Mouse (Mus musculus): Measurements from ENCODE around the gene Ccdc9. TPM values are rescaled to one million over a fixed set of nuclear protein-coding genes. Genes with fewer than 3 reads are reported as not detected.

The Ccdc9 gene
- total and polyA plus RNA-seq, 2 experiments, result 16.2 to 20.7 TPM

DNA sequence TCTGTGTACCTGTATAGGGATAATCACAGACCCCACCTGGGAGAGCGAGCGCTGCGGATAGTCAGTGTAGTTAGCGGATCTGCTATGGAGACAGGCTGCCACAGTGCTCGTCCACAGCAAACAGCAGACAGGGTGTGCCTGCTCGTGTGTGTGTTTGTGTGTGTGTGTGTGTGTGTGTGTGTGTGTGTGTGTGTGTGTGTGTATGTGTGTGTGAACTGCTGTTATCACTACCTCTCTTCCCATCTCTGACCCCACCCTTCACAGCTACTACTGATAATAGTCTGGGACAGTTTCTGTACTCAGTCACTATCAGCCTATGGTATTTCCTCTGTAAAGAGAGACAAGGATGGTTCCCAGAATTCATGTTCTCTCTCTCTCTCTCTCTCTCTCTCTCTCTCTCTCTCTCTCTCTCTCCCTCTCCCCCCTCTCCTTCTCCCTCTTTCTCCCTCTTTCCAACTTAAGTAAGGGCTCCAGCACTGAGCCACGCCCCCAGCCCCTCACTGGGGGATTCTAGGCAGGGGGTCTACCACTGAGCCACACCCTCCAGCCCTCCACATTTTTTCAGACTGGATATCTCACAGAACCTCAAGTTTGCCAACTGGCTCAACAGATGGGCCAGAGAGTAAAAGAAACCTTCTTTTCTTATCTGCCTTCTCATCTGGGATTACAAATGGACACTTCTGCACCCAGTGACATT is 46.2 kb downstream of the Ccdc9 start:
- H3K4me1 ChIP-seq (ENCODE audit: control insufficient read depth, insufficient read depth, low read length), result 0 out of 2 replicates have a peak, but pooled peaks cover 2% of the 10 kb centered on the region
- 75% methylated on average over 7 of the region's 7 CpGs for WGBS
- no peaks in the 10 kb centered on the region for H3K79me2 ChIP-seq (ENCODE audit: control insufficient read depth, insufficient read depth, low read length)
- no peaks in the 10 kb centered on the region for H3K36me3 ChIP-seq (ENCODE audit: control insufficient read depth, insufficient read depth, low read length)
- H3K27me3 ChIP-seq (ENCODE audit: control insufficient read depth, insufficient read depth, low read length), result no peaks in the 10 kb centered on the region
- H3K4me3 ChIP-seq (ENCODE audit: insufficient read depth, low read depth, low read length), result no peak overlapping the region; the same call in 1 of the 2 replicates
- H3K9ac ChIP-seq (ENCODE audit: low read depth, low read length), result no peak overlapping the region
- no peak for DNase-seq (ENCODE audit: extremely low read depth, low read depth, low spot score)
- TF ChIP-seq POLR2A (IDR thresholded peaks at IDR 0.05; ENCODE audit: extremely low read depth, insufficient read depth, low read length) (no peak), CTCF (IDR thresholded peaks at IDR 0.05; ENCODE audit: low read depth, low read length) (no peak)
- H3K27ac ChIP-seq (replicated peaks; ENCODE audit: insufficient read depth, low read depth, low read length), result peak overlapping the region; percentile 58

DNA sequence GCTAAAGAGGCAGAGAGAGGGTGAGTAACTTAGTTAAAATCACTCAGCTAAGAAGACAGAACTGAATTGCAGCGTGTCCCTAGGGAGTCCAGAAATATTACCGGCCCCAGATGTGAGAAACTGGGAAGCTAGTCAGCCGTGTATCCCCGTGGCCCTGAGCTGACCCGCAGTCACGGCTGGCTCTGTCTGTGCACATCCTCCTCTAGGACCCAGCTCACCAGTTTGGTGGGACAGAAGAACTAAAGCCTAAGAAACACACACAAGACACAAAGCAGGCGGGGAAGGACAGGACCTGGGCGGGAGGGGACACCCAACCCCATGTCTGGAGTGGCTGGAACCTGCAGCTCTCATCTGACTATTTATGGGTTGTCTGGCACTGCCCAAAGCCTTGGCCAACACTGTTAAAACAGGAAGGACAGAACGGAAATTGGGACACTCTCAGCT is 47.0 kb downstream of the Ccdc9 start:
- Histone ChIP-seq H3K27ac (replicated peaks; ENCODE audit: insufficient read depth, low read depth, low read length) (peak overlapping the region; percentile 43; the same call in 1 of the 2 replicates), H3K4me1 (ENCODE audit: control insufficient read depth, insufficient read depth, low read length) (0 out of 2 replicates have a peak, but pooled peaks cover 2% of the 10 kb centered on the region), H3K79me2 (ENCODE audit: control insufficient read depth, insufficient read depth, low read length) (no peaks in the 10 kb centered on the region), H3K27me3 (ENCODE audit: control insufficient read depth, insufficient read depth, low read length) (no peaks in the 10 kb centered on the region), H3K36me3 (ENCODE audit: control insufficient read depth, insufficient read depth, low read length) (no peaks in the 10 kb centered on the region), H3K9ac (ENCODE audit: low read depth, low read length) (no peak overlapping the region), H3K4me3 (ENCODE audit: insufficient read depth, low read depth, low read length) (peak overlapping the region; percentile 10)
- TF ChIP-seq POLR2A (IDR thresholded peaks at IDR 0.05; ENCODE audit: extremely low read depth, insufficient read depth, low read length) (no peak), CTCF (IDR thresholded peaks at IDR 0.05; ENCODE audit: low read depth, low read length) (no peak)
- 68% methylated on average over 9 of the region's 9 CpGs for WGBS
- DNase-seq (ENCODE audit: extremely low read depth, low read depth, low spot score), result no peak

DNA sequence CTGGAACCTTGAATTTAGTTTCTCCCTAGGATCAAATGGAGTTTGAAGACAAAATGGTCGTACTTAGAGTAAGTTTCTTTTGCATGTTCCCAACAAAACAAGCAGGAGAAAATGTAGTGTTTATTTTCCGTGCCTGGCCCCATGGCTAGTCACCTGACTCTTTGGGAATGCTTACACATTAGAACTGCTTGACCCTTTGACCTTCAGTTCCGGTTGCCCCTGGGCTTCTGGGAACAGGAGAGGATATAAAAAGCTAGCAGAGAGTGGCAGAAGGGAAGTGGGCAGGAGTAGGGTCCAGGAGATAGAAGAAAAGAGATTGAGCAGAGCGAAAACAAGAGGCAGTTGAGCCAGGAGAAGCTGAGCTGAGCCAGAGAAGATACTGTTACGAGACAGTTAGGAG is 56.7 kb downstream of the Ccdc9 start:
- Histone ChIP-seq H3K36me3 (ENCODE audit: control insufficient read depth, insufficient read depth, low read length) (no peaks in the 10 kb centered on the region), H3K9ac (ENCODE audit: low read depth, low read length) (no peak overlapping the region), H3K4me1 (ENCODE audit: control insufficient read depth, insufficient read depth, low read length) (0 out of 2 replicates have a peak, but pooled peaks cover 1% of the 10 kb centered on the region), H3K4me3 (ENCODE audit: insufficient read depth, low read depth, low read length) (no peak overlapping the region), H3K79me2 (ENCODE audit: control insufficient read depth, insufficient read depth, low read length) (no peaks in the 10 kb centered on the region), H3K27ac (replicated peaks; ENCODE audit: insufficient read depth, low read depth, low read length) (peak overlapping the region; percentile 61), H3K27me3 (ENCODE audit: control insufficient read depth, insufficient read depth, low read length) (no peaks in the 10 kb centered on the region)
- WGBS, result 35% methylated on average over 5 of the region's 5 CpGs
- no peak for TF ChIP-seq CTCF (IDR thresholded peaks at IDR 0.05; ENCODE audit: low read depth, low read length)
- TF ChIP-seq POLR2A (IDR thresholded peaks at IDR 0.05; ENCODE audit: extremely low read depth, insufficient read depth, low read length), result no peak
- peak; percentile 19 for DNase-seq (ENCODE audit: extremely low read depth, low read depth, low spot score)

Other genes starting within 250 kb of the Ccdc9 start
- 0.55 and 0.87 TPM in 2 replicates for gene Bicra, start 238.9 kb downstream of the Ccdc9 start, total RNA-seq (2014; rRNA removed)
- gene Bicra, start 238.9 kb downstream of the Ccdc9 start, polyA plus RNA-seq (2012; rRNA removed), result 3.6 and 4.6 TPM in 2 replicates
- gene Zfp541, start 225.0 kb downstream of the Ccdc9 start, total RNA-seq (2014; rRNA removed), result not detected in 2 replicates
- 0.02 TPM in 1 of 2 replicates, not detected in the other for gene Zfp541, start 225.0 kb downstream of the Ccdc9 start, polyA plus RNA-seq (2012; rRNA removed)
- 47.4 and 58.7 TPM in 2 replicates for gene Napa, start 188.3 kb downstream of the Ccdc9 start, total RNA-seq (2014; rRNA removed)
- gene Napa, start 188.3 kb downstream of the Ccdc9 start, polyA plus RNA-seq (2012; rRNA removed), result 101 and 146 TPM in 2 replicates
- gene Kptn, start 166.9 kb downstream of the Ccdc9 start, total RNA-seq (2014; rRNA removed), result 18.0 and 19.9 TPM in 2 replicates
- 23.1 and 25.7 TPM in 2 replicates for gene Kptn, start 166.9 kb downstream of the Ccdc9 start, polyA plus RNA-seq (2012; rRNA removed)
- gene Slc8a2, start 157.0 kb downstream of the Ccdc9 start, total RNA-seq (2014; rRNA removed), result 0.07 TPM in 1 of 2 replicates, not detected in the other
- gene Slc8a2, start 157.0 kb downstream of the Ccdc9 start, polyA plus RNA-seq (2012; rRNA removed), result 0.06 TPM in 1 of 2 replicates, not detected in the other
- gene Meis3, start 111.7 kb downstream of the Ccdc9 start, total RNA-seq (2014; rRNA removed), result 0.46 and 0.94 TPM in 2 replicates
- 0.87 and 2.0 TPM in 2 replicates for gene Meis3, start 111.7 kb downstream of the Ccdc9 start, polyA plus RNA-seq (2012; rRNA removed)
- 4.3 and 5.0 TPM in 2 replicates for gene Dhx34, start 64.8 kb downstream of the Ccdc9 start, total RNA-seq (2014; rRNA removed)
- gene Dhx34, start 64.8 kb downstream of the Ccdc9 start, polyA plus RNA-seq (2012; rRNA removed), result 10.5 and 12.5 TPM in 2 replicates
- 0.83 and 1.1 TPM in 2 replicates for gene C5ar2, start 42.6 kb downstream of the Ccdc9 start, total RNA-seq (2014; rRNA removed)
- 0.92 and 1.4 TPM in 2 replicates for gene C5ar2, start 42.6 kb downstream of the Ccdc9 start, polyA plus RNA-seq (2012; rRNA removed)
- gene C5ar1, start 27.3 kb downstream of the Ccdc9 start, total RNA-seq (2014; rRNA removed), result 0.46 and 0.47 TPM in 2 replicates
- 0.88 and 1.3 TPM in 2 replicates for gene C5ar1, start 27.3 kb downstream of the Ccdc9 start, polyA plus RNA-seq (2012; rRNA removed)
- 1.9 and 2.8 TPM in 2 replicates for gene Inafm1, start 13.2 kb downstream of the Ccdc9 start, total RNA-seq (2014; rRNA removed)
- gene Inafm1, start 13.2 kb downstream of the Ccdc9 start, polyA plus RNA-seq (2012; rRNA removed), result 8.0 and 8.8 TPM in 2 replicates
- 6.0 and 7.2 TPM in 2 replicates for gene Bbc3, start 21.6 kb upstream of the Ccdc9 start, total RNA-seq (2014; rRNA removed)
- gene Bbc3, start 21.6 kb upstream of the Ccdc9 start, polyA plus RNA-seq (2012; rRNA removed), result 15.2 and 27.9 TPM in 2 replicates
- gene Sae1, start 101.0 kb upstream of the Ccdc9 start, total RNA-seq (2014; rRNA removed), result 15.8 and 16.1 TPM in 2 replicates
- gene Sae1, start 101.0 kb upstream of the Ccdc9 start, polyA plus RNA-seq (2012; rRNA removed), result 11.5 and 25.8 TPM in 2 replicates
- 5.2 and 7.5 TPM in 2 replicates for gene Zc3h4, start 114.1 kb upstream of the Ccdc9 start, total RNA-seq (2014; rRNA removed)
- 11.1 and 14.3 TPM in 2 replicates for gene Zc3h4, start 114.1 kb upstream of the Ccdc9 start, polyA plus RNA-seq (2012; rRNA removed)
- gene Tmem160, start 166.0 kb upstream of the Ccdc9 start, total RNA-seq (2014; rRNA removed), result 31.7 and 32.0 TPM in 2 replicates
- gene Tmem160, start 166.0 kb upstream of the Ccdc9 start, polyA plus RNA-seq (2012; rRNA removed), result 114 and 128 TPM in 2 replicates
- not detected in 2 replicates for gene Npas1, start 190.9 kb upstream of the Ccdc9 start, total RNA-seq (2014; rRNA removed)
- gene Npas1, start 190.9 kb upstream of the Ccdc9 start, polyA plus RNA-seq (2012; rRNA removed), result not detected in 2 replicates

All from liver, adult 2 months (tissue).